Mouse (Mus musculus) retina, postnatal 7 days (tissue): Measurements from ENCODE around the gene Tcta.
"Not testable (repeated sequence)": the region's sequence is repeated elsewhere in the genome, so short reads cannot be mapped to it uniquely, and the experiment has no call there.

ENCODE experiments used
- DNase-seq: peaks from one replicate; pipeline ENCODE4 v3.0.0-alpha.2; 2012; ENCODE audit warnings: low read depth, low spot score

Tcta gene

GRCm38 (mm10) chr9:108271941-108272340, 34.0 kb downstream of the Tcta start:
- no peak for DNase-seq

DNA sequence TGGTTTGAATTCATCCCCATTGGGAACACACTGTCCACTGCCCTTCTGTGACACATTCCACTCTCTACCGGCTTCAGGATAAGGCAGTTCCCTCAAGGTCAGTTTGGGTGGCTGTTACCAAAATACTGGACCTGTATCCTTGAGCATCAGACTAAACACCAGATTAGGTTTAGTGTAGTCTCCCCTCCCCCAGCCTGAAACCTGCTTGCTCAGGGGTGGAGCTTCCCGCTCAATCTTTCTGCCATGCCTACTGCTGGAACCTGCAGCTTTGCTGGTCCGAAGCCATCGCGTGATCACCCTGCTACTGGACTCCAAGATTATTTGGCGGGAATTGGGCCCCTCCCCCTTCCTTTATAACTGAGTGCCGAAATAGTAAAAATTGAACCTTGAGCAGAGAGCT, 37.3 kb downstream of the Tcta start:
- DNase-seq: not testable (repeated sequence)

DNA sequence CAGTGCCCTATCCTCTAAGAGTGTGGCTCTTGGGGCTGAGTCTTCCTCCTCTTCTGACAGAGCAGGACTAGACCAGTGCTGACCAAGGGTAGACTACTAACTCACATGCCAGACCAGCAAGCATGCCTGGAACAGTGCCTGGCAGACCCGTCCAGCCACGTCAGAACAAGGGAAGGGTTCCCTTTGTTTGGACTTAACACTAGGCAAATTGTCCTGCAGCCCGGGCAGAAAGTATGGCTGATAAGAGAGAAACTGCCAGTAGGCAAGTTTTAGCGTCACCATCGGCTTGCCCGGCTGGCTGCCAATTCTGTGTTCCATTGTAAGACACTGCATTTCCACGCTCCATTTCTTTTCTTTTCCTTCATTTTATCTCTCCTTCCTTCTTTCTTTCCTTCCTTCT, 38.3 kb downstream of the Tcta start:
- no peak for DNase-seq

- DNase-seq: no peak
These were observed 39.6 kb downstream of the Tcta start for GRCm38 (mm10) chr9:108266261-108266935.

GRCm38 (mm10) chr9:108264191-108264921, 41.6 kb downstream of the Tcta start:
- no peak for DNase-seq

DNA sequence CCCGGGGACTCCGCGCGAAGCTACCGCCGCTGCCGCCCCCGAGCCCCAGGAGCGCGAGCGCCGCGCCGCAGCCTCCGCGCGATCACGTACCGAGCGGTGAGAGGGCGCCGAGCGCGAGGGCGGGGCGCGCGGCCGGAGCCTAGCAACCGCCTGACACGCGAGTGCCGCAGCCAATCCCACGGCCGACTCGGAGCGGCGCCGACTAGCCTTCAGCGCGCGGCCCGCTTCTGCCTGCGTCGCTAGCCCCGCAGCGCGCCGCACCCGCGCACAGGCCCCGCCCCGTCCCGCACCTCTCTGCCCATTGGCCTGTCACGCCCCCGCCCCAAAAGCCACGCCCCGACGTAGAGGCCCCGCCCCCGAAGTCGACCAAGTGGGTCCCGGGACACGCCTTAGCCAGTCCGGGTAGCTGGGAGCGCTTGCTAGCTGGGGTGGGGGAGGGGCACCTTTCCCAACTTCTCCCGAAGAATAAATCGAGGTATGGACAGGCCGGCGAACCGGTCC, 42.2 kb downstream of the Tcta start, which contains the start of gene Dag1:
Gene Dag1 (minus strand): TSS at position 269 of the 501 bp plus-strand sequence.
- peak; percentile 94 for DNase-seq

- no peak for DNase-seq
These were observed 42.8 kb downstream of the Tcta start for GRCm38 (mm10) chr9:108263131-108263681.

- DNase-seq: no peak
These were observed 43.4 kb downstream of the Tcta start for GRCm38 (mm10) chr9:108262494-108263049.

- DNase-seq: no peak
These were observed 44.1 kb downstream of the Tcta start for GRCm38 (mm10) chr9:108261865-108262264.

DNA sequence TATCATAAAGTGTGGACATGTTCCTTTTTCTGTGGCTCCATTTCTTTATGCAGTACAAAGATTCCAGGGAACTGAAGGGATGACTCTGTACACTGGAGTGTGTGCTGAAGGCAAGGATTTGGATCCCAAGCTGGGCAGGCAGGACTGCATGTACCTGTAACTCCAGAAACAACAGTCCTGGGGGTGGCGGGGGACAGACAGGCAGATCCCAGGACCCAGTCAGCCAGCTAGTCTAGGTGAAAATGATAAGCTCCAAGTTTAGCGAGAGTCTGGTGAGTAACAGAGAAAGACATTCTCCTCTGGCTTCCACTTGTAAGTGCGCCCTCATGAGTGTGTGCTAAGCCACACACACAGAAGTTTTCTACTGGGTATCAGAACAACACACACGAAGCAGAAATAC, 45.4 kb downstream of the Tcta start:
- DNase-seq: no peak
